Mouse (Mus musculus) C2C12 (cell line): ENCODE data around the gene Nup107. TPM values are rescaled to one million over a fixed set of nuclear protein-coding genes. Genes with fewer than 3 reads are reported as not detected.

Source experiments
- H3K27me3 ChIP-seq: one replicate; pipeline ENCODE4 v1.6.1; 2011; ENCODE audit not compliant: control insufficient read depth, insufficient read depth, insufficient read length
- H3K36me3 ChIP-seq: one replicate; pipeline ENCODE4 v1.6.1; 2011; ENCODE audit not compliant: control insufficient read depth, insufficient read depth
- H3K4me3 ChIP-seq: one replicate; pipeline ENCODE4 v1.5.1; 2011; ENCODE audit warnings: mild to moderate bottlenecking, control low read depth; ENCODE audit not compliant: poor library complexity, insufficient read depth, severe bottlenecking
- H3K79me2 ChIP-seq: one replicate; pipeline ENCODE4 v1.6.1; 2011; ENCODE audit not compliant: control insufficient read depth, insufficient read depth
- H3K79me3 ChIP-seq: one replicate; pipeline ENCODE4 v1.6.1; 2011; ENCODE audit warnings: low read depth, control low read depth
- H3ac ChIP-seq: one replicate; pipeline ENCODE3; 2011; ENCODE audit warnings: low read depth; ENCODE audit not compliant: control insufficient read depth, insufficient read length
- CEBPB ChIP-seq: IDR thresholded peaks from one replicate; pipeline ENCODE4 v1.6.1; 2011; ENCODE audit warnings: low read depth, mild to moderate bottlenecking, control low read depth, moderate library complexity
- CTCF ChIP-seq: IDR thresholded peaks from one replicate; pipeline ENCODE4 v1.5.1; 2011; ENCODE audit not compliant: control insufficient read depth, insufficient read depth, insufficient read length
- FOSL1 ChIP-seq: IDR thresholded peaks from one replicate; pipeline ENCODE4 v1.8.0; 2011; ENCODE audit warnings: mild to moderate bottlenecking, low read length; ENCODE audit not compliant: poor library complexity, insufficient read depth, severe bottlenecking
- MAX ChIP-seq: IDR thresholded peaks from one replicate; pipeline ENCODE4 v1.6.1; 2011; ENCODE audit warnings: mild to moderate bottlenecking, control low read depth
- MYOD1 ChIP-seq: IDR thresholded peaks from one replicate; pipeline ENCODE4 v1.6.1; 2011; ENCODE audit warnings: low read depth; ENCODE audit not compliant: control insufficient read depth, insufficient read length
- MYOG ChIP-seq: IDR thresholded peaks from one replicate; pipeline ENCODE4 v1.6.1; 2011; ENCODE audit not compliant: control insufficient read depth, insufficient read length; ENCODE audit errors: extremely low read depth
- USF1 ChIP-seq: IDR thresholded peaks from one replicate; pipeline ENCODE4 v1.6.1; 2011; ENCODE audit warnings: low read depth, mild to moderate bottlenecking, control low read depth, moderate library complexity
- polyA plus RNA-seq: library from polyadenylated mRNA; unstranded; fragments of >200 nt; fragmentation: generic; extraction: Trizol; gene quantifications from one replicate; pipeline ENCODE4 v1.2.1, GENCODE M21; 2012; ENCODE audit warnings: missing spikeins

Gene Nup107
- polyA plus RNA-seq, 1 experiment: 41.2 TPM

GRCm38 (mm10) chr10:117767286-117768140, 25.0 kb downstream of the Nup107 start:
- no peaks in the 10 kb centered on the region for H3K79me2 ChIP-seq
- peaks cover 88% of the 10 kb centered on the region for H3K36me3 ChIP-seq
- H3K4me3 ChIP-seq: no peak overlapping the region
- no peak overlapping the region for H3ac ChIP-seq
- H3K27me3 ChIP-seq: no peaks in the 10 kb centered on the region
- no peak for TF ChIP-seq MYOD1
- TF ChIP-seq MYOG: no peak
- TF ChIP-seq USF1: no peak
- TF ChIP-seq FOSL1: no peak
- TF ChIP-seq CTCF: no peak
- no peak for TF ChIP-seq CEBPB
- no peak for TF ChIP-seq MAX
- no peaks in the 10 kb centered on the region for H3K79me3 ChIP-seq

GRCm38 (mm10) chr10:117766896-117767160, 25.7 kb downstream of the Nup107 start:
- H3K79me3 ChIP-seq: no peaks in the 10 kb centered on the region
- H3K79me2 ChIP-seq: no peaks in the 10 kb centered on the region
- no peak for TF ChIP-seq USF1
- no peak for TF ChIP-seq FOSL1
- no peak for TF ChIP-seq MYOG
- TF ChIP-seq CTCF: no peak
- TF ChIP-seq MYOD1: no peak
- TF ChIP-seq MAX: no peak
- no peak for TF ChIP-seq CEBPB
- peaks cover 90% of the 10 kb centered on the region for H3K36me3 ChIP-seq
- no peaks in the 10 kb centered on the region for H3K27me3 ChIP-seq
- no peak overlapping the region for H3K4me3 ChIP-seq
- no peak overlapping the region for H3ac ChIP-seq

- H3K27me3 ChIP-seq: no peaks in the 10 kb centered on the region
- no peaks in the 10 kb centered on the region for H3K79me2 ChIP-seq
- peaks cover 90% of the 10 kb centered on the region for H3K36me3 ChIP-seq
- TF ChIP-seq MAX (no peak), CTCF (no peak), MYOG (no peak), USF1 (no peak), MYOD1 (no peak), FOSL1 (no peak), CEBPB (no peak)
- no peak overlapping the region for H3ac ChIP-seq
- no peaks in the 10 kb centered on the region for H3K79me3 ChIP-seq
- no peak overlapping the region for H3K4me3 ChIP-seq
Measured at GRCm38 (mm10) chr10:117766111-117766895, 26.2 kb downstream of the Nup107 start.

- TF ChIP-seq USF1: no peak
- TF ChIP-seq MYOD1: no peak
- no peak for TF ChIP-seq CEBPB
- TF ChIP-seq CTCF: no peak
- TF ChIP-seq MAX: no peak
- TF ChIP-seq FOSL1: no peak
- TF ChIP-seq MYOG: no peak
- Histone ChIP-seq H3K79me2 (no peaks in the 10 kb centered on the region), H3K4me3 (no peak overlapping the region), H3ac (no peak overlapping the region), H3K36me3 (peaks cover 90% of the 10 kb centered on the region), H3K79me3 (no peaks in the 10 kb centered on the region), H3K27me3 (no peaks in the 10 kb centered on the region)
Measured at GRCm38 (mm10) chr10:117765116-117765894, 27.2 kb downstream of the Nup107 start.

- Histone ChIP-seq H3K79me3 (no peaks in the 10 kb centered on the region), H3ac (no peak overlapping the region), H3K27me3 (no peaks in the 10 kb centered on the region), H3K79me2 (no peaks in the 10 kb centered on the region), H3K36me3 (peaks cover 90% of the 10 kb centered on the region), H3K4me3 (no peak overlapping the region)
- no peak for TF ChIP-seq MYOG
- no peak for TF ChIP-seq FOSL1
- TF ChIP-seq MAX: no peak
- TF ChIP-seq CEBPB: no peak
Measured at GRCm38 (mm10) chr10:117764598-117764997, 27.9 kb downstream of the Nup107 start.
